Mouse (Mus musculus): ENCODE results near the gene Zfp513. TPM values are rescaled to one million over a fixed set of nuclear protein-coding genes. Genes with fewer than 3 reads are reported as not detected.

Gene Zfp513
- polyA plus RNA-seq, 1 experiment, result 37.0 TPM

- no peak for DNase-seq (ENCODE audit: low spot score)
Measured at GRCm38 (mm10) chr5:31200327-31200768, 1.8 kb downstream of the Zfp513 start.

- DNase-seq (ENCODE audit: low spot score), result no peak
Measured at GRCm38 (mm10) chr5:31199893-31200292, 2.2 kb downstream of the Zfp513 start.

GRCm38 (mm10) chr5:31199321-31199892 is 2.7 kb downstream of the Zfp513 start:
- DNase-seq (ENCODE audit: low spot score), result no peak

GRCm38 (mm10) chr5:31198616-31199320 is 3.3 kb downstream of the Zfp513 start:
- DNase-seq (ENCODE audit: low spot score), result no peak

GRCm38 (mm10) chr5:31198170-31198569 is 3.9 kb downstream of the Zfp513 start:
- no peak for DNase-seq (ENCODE audit: low spot score)

- DNase-seq (ENCODE audit: low spot score), result no peak
Measured at GRCm38 (mm10) chr5:31197072-31197471, 5.0 kb downstream of the Zfp513 start.

- no peak for DNase-seq (ENCODE audit: low spot score)
Measured at GRCm38 (mm10) chr5:31196207-31196606, 5.9 kb downstream of the Zfp513 start.

- DNase-seq (ENCODE audit: low spot score), result no peak
Measured at GRCm38 (mm10) chr5:31195671-31196070, 6.4 kb downstream of the Zfp513 start.

GRCm38 (mm10) chr5:31194486-31195485 is 7.3 kb downstream of the Zfp513 start:
- DNase-seq (ENCODE audit: low spot score), result no peak

- DNase-seq (ENCODE audit: low spot score), result no peak
Measured at GRCm38 (mm10) chr5:31193631-31194281, 8.3 kb downstream of the Zfp513 start.

- DNase-seq (ENCODE audit: low spot score), result peak; percentile 99
Measured at GRCm38 (mm10) chr5:31192939-31193630, 9.0 kb downstream of the Zfp513 start, which contains the start of the genes Snx17 and Eif2b4. Gene Snx17, plus strand, starts transcription at chr5:31193227. Gene Eif2b4, minus strand, starts transcription at chr5:31193430.

GRCm38 (mm10) chr5:31192045-31192938 is 9.8 kb downstream of the Zfp513 start:
- no peak for DNase-seq (ENCODE audit: low spot score)

- no peak for DNase-seq (ENCODE audit: low spot score)
Measured at GRCm38 (mm10) chr5:31190201-31190600, 11.9 kb downstream of the Zfp513 start.

- DNase-seq (ENCODE audit: low spot score), result no peak
Measured at GRCm38 (mm10) chr5:31188223-31188840, 13.8 kb downstream of the Zfp513 start.

GRCm38 (mm10) chr5:31183678-31184077 is 18.4 kb downstream of the Zfp513 start:
- no peak for DNase-seq (ENCODE audit: low spot score)

GRCm38 (mm10) chr5:31181183-31181770 is 20.8 kb downstream of the Zfp513 start:
- no peak for DNase-seq (ENCODE audit: low spot score)

GRCm38 (mm10) chr5:31179766-31180630 is 22.1 kb downstream of the Zfp513 start, which contains the start of the genes Gm29609 and Gtf3c2:
Gene Gm29609, minus strand, starts transcription at chr5:31179911.
Gene Gtf3c2, minus strand, starts transcription at chr5:31180144.
- DNase-seq (ENCODE audit: low spot score), result peak; percentile 92

- DNase-seq (ENCODE audit: low spot score), result no peak
Measured at GRCm38 (mm10) chr5:31179301-31179765, 22.8 kb downstream of the Zfp513 start.
